Mouse (Mus musculus) frontal cortex, postnatal 14 days (tissue): ENCODE results near the gene Ly6g5b.
"Not testable (repeated sequence)": the region's sequence is repeated elsewhere in the genome, so short reads cannot be mapped to it uniquely, and the experiment has no call there.

Experiments
- DNase-seq, 2 experiments: peaks; one replicate each; pipeline ENCODE4 v3.0.0; 2022; ENCODE audit warnings: low spot score in 2 of 2

Ly6g5b gene

DNA sequence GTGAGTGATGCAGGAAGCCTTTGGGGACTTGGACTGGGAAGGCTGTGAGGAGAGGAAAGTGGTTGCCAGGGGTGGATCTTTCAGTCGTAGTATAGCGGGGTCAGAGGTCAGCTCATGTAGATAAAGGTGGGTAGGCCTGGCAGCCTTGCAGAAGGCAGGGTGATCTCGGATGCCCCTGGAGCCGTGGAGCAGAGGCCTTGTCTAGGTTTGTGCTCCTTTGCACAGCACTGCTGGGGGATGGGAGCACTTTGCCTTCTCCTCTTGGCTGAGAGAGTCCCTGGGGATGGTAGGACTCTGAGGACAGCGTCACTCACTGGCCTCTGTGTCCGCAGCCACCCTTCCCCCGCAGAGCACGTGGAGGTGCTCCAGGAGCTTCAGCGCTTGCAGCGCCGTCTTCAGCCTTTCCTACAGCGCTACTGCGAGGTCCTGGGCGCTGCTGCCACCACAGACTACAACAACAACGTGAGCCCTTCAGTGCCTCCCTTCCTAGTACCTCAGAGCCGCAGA lies 25.3 kb upstream of the Ly6g5b start:
- no peak for DNase-seq

DNA sequence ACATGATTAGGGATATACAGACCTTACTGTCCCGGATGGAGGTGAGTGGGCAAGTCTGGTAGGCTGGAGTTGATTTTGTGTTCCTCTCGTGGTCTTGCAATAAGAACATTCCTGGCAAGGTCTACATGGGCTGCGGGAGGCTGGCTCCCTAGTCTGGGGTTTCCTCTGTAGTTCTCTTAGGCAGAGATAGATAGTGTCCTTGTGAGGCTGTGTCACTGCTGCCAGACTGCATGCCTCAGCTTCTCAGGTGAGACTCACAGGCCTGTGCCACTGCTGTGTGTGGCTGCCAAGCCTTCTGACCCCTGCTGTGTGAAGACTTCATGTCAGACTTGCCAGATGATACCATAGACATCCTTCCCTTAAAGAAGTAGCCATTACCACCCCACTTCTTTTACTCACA lies 24.0 kb upstream of the Ly6g5b start:
- no peak for DNase-seq

DNA sequence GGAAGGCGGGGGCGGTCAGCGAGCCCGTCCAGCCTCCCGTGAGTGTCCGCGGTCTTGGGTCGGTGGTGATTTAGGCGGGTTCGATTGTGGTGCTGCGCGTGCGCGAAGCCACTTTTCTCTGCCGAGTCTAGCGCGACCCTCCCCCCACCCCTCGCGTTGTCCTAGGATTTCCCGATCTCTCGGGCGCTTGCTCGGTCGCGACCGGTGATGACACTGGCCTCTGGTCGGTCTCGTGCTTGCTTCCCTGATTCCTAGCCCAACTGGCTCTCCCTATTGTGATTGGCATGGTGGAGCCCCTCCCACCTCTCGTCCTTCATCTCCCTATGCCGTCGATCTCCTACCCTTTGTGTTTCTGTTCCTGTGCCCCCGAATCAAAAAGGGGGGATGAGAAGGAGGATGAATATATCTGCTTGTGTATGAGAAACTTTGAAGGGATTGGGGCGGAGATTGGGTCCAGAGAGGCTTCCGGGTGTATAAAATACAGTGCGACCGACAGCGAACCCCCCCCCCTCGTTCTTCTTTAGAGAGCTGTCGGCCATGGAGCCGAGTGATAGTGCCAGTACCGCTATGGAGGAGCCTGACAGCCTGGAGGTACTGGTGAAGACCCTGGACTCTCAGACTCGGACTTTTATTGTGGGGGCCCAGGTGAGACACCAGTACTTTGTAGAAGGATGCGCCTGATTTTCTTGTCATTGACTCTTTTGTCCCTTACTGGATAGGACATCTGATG lies 20.5 kb upstream of the Ly6g5b start:
- no peak for DNase-seq

DNA sequence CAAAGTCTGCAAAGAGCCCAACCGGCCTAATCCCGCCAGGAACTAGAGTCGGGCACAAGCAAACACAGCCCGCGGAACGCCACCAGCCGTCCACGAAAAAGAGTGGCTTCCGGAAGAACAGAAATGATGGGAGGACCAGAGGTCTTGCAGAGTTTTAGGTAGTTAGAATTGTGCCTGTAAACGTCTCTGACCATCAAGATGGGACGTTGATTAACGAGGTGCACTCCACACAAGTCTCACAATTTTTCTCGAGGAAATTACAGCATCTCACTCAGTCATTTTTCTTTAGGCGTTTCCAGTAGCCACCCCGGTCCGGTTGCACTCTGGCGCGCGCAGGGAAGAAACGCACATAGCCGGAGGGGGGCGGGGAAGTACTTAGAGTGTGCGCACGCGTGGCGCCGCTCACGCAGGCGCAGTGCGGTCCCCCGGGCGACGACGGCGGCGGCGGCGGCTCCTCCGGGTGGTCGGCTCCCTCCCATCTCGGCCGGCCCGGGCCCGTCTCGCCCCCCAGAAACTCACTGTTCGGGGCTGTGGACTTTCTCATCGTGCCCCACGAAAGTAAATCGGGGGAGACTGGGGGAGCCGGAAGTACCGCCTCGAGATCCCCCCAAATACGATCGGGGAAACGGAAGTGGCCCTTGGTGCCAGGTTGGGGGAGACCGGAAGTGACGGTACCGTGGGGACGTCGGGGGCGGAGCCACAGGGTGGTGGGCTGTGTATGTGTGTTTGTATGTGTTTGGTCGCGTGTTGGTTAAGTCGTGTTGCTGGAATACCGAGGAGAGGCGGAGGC lies 19.8 kb upstream of the Ly6g5b start, which contains the start of gene Bag6:
Gene Bag6, plus strand, starts transcription at position 378 of the 790 bp plus-strand sequence.
- DNase-seq: peak; percentile 90 to 92

DNA sequence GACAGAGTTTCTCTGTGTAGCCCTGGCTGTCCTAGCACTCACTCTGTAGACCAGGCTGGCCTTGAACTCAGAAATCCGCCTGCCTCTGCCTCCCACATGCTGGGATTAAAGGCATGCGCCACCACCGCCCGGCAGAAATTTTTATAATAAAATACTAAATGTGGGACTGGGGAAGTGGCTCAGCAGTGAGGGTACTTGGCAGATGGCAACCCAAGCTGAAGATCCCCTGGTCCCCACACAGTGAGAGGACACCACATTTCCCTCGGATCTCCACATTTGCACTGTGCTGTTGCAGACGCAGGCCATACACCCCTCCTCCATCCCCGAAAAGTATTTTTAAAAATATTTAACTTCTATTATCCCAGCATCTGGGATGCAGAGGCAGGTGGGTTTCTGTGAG lies 18.3 kb upstream of the Ly6g5b start:
- no peak for DNase-seq

DNA sequence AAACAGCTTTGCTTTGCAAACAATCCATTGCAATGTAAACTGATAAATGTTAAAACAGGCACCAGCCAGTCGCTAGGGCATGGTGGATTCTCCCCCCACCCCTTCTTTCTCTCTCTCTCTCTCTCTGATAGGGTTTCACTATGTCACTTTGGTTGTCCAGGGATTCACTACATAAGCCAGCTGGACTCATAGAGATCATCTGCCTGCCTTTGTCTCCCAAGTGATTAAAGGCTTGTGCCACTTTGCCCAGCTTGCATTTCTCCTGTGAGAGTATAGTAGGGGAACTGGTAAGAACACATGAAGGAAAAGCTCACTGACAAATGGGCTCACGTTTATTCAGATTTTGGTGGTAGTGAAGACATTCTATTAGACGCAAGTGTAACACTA lies 16.9 kb upstream of the Ly6g5b start:
- DNase-seq: no peak

DNA sequence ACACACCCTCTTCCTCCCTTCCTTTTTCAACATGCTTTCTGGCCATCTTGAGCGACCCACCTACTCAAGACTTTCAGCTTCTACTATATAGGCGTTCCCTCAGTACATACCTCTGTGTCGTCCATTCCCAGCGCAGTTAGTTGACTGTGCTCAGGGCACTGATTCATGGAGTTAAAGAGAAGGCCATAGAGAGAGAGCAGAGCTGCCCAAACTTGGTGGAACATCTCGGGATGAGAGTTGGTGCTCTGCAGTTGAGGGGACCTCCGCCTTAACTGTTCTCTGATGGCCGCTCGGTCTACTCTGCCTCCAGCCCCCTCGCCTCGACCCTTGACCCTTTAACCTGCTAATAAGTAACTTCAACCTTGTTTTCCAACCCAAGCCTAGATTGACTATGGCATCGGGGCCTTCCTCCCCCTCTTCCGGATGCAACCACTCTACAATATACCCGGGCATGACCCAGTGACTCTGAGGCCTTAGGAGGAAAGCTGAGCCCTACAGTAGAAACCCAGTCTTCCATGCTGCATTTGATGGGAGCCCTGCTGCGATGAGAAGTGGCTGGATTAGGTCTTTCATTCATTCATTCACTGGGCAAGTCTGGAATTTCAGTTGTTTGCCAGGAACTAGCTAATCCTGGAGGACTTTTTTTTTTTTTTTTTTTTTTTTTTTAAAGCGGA lies 16.4 kb upstream of the Ly6g5b start, which contains the start of gene Apom:
Gene Apom, minus strand, starts transcription at position 551 of the 674 bp plus-strand sequence.
- DNase-seq: no peak

DNA sequence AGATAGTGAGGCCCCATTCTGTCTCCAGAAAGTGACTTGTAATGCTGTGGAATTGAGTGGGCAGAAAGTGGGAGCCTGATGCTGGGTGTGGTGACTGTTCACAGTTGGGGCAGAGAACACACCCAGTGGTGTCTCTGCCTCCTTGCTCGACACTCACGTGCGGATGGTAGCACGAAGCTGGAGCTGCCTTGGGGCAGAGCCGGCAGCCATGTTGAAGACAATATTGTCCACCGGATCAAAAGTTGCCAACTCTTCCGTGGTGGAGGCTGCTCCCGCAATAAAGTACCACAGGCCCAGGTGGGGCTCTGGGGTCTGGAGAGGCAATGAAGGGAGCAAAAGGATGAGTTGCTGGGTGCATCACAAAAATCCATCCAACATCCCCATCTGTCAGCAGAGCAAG lies 15.8 kb upstream of the Ly6g5b start:
- no peak for DNase-seq

DNA sequence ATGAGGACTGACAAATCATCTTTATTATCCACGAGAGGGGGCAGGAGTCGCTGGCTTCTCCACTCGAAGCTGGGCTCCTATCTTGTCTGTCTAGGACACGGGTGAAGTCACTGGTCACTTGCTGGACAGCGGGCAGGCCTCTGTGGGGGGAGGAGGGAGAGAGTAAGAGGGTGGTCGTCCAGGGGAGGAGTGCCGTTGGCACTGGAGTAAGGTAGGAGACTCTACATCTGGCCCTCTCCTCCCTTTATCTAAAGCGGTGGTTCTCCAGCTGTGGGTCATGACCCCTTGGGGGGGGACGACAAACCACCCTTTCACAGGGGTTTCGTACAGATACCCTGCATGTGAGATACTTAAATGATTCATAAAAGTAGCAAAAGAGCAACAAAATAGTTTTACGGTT lies 13.8 kb upstream of the Ly6g5b start:
- DNase-seq: no peak

DNA sequence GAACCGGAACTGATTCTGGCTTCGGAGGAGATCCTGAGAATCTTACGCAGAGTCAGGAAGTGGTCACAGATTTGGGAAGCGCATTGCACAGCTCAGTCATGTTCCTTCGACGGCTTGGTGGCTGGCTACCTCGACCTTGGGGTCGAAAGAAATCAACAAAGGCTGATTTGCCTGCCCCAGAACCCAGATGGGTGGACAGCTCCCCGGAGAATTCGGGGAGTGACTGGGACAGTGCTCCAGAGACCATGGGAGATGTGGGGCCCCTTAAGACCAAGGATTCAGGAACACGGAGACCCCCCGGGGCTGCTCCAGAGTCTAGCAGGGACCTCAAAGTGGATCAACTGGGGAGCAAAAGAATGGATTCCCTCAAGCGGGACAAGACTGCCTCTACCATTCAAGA lies 11.8 kb upstream of the Ly6g5b start:
- DNase-seq: no peak

DNA sequence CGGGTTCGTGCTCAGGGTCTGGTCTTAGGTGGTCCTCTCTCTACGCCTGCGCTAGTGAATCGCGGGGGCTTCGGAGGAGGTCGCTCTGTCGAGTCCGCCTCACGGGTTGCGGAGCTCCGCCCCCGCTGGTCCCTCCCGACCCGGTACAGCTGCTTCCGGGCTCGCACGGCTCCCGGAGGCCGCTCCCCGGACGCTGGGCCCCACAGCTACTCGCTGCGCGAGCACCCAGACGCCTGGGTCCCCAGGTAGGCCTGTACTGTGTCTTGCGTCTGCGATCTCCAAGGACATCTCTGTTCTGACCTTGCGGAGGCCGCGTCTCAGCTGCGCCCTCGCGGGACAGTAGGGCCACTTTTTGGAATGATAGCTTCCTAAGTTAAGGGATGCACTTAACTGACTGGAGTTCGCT lies 11.0 kb upstream of the Ly6g5b start, which contains the start of gene D17H6S53E:
Gene D17H6S53E, plus strand, starts transcription at position 168 of the 406 bp plus-strand sequence.
- DNase-seq: peak; percentile 32 to 66

DNA sequence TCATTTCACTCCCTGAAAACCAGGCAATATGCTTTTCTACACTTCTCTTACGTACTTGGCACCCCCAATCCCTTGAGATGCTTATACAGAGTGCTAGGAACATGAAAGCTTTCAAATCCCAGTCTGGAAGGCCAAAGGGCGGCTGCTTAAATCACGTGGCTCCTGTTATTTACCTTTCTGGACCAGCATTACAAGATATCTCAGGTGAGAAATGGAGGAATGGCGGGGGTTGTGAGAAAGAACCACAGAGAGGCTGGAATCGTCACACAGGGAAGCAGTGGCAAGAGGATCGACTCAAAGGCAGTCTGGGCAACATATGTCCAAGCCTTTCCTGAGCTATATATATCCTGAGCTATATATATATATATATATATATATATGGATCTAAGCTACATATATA lies 10.3 kb upstream of the Ly6g5b start:
- no peak for DNase-seq

DNA sequence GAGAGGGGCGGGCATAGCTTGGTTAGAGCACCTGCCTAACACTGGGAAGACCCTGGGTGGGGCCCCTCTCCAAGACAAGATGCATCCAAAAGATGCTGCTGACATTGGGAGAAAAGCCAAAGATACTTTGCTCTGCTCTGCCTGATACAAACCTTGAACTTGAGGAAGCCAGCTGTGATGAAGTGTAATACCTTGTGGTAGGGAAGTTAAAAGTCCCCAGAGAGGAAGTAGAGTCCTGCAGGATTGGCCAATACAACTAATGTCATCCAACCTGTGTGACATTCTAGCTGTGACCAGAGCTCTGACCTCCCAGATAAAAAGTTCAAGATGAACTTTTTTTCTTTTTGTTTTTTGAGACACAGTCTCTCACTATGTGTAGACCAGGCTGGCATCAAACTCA lies 9.9 kb upstream of the Ly6g5b start:
- no peak for DNase-seq

DNA sequence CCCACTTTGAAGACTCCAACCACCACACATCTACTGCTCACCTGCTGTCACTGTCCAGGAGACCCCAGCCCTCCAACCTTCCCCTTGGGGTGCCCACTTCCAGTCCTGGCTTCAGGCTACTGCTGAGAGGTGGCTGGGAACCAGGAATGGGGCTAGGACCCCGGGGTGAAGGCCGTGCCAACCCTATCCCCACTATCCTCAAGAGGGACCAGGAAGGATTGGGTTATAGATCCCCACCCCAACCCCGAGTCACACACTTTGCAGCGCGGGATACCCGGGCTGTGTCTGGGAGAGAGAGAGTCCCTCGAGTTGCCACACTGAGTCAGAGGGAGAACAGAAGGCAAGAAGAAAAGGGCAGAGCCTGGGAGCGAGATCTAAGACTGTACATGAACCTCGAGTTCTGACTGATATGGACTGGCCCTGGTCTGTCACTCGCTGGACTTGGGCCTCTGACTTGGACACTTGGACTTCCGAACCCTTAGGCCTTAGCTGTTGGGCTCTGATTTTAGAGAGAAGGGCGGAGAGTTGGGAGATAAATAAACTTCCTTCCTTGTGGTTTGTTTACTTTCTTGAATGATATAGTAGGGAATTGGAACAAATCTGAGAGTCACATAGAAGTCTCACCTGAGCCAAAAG lies 9.2 kb upstream of the Ly6g5b start:
- DNase-seq: not testable (repeated sequence)

DNA sequence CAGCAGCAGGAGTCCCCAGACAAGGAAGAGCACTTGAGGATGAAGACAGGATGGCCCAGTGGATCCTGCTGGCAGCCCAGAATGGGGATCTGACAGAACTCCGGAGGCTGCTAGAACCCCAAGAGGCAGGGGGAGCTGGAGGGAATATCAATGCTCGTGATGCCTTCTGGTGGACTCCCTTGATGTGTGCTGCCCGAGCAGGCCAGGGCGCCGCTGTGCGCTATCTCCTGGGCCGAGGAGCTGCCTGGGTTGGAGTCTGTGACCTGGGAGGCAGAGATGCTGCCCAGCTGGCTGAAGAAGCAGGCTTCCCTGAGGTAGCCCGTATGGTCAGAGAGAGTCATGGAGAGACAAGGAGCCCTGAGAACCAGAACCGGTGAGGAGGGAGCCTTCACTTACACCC lies 8.1 kb upstream of the Ly6g5b start:
- DNase-seq: not testable (repeated sequence)

DNA sequence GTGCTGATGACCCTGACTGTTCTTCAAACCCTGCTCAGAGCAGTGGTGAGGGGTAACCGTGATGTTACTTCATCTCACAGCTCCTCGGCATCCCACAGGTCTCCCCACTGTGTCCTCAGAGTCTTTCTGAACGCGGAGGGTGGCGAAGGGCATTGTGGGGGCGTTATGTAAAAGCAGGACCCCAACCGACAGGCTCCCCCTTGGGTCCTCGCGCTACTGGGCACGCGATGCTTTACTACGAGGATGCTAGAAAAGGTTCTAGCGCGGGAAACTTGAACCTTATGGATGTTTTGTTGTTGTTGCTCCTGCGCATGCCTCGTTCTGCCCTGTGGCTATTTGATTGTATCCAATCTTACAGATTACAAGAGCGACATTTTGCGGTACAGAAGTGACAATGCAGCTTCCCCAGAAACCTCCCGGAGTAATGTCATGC lies 6.7 kb upstream of the Ly6g5b start, which contains the start of gene Csnk2b:
Gene Csnk2b, minus strand, starts transcription at position 183 of the 433 bp plus-strand sequence.
- DNase-seq: peak; percentile 58 to 70

DNA sequence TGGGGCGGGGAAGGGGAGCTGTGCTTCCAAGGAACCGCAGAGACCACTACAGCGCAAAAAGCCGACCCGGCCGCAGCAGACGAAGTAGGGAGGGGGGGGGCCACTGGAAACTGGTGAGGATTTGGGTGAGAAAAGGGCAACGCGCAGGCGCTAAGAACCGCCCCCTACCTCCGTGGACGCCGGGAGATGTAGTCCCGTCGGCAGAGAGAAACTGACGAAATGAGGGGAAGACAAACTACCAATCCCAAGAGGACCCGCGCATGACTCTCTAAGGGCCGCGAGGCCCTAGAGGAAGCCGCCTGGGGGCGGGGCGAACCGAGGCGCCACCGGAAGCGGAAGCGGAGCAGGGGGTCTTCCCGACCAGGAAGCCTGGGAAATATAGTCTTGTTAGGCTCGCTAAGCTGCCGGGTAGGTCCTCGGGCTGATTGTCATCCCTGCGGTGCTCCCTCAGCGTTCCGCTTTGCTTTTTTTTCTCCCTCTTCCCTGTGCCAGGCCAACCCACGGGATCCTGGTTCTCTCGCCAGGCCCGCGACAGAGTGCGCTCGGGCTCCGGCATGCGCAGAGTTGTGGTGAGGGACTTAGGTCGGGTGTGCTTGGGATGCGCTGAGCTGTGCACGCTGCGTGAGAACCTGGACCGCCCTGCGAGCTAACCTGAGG lies 6.0 kb upstream of the Ly6g5b start, which contains the start of gene Gpank1:
Gene Gpank1, plus strand, starts transcription at position 313 of the 657 bp plus-strand sequence.
- peak; percentile 96 to 98 for DNase-seq

DNA sequence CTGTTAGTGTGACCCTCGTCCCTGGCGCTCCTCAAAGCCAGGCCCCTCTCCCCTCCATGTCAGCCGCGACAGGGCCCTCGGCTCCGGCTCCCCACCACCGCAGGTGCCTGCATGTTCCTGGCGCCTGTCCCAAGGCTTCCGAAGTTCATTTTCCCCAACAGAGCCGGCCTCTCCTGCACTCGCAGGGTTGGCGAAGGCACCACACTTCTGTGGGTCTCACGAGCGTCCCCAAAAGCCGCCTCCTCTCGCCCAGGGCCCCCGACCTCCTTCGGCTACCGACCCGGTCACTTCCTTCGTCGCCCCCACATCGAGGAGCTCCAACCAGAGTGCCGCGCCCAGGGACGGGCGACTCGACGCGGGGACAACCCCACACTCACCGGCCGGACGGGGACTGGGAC lies 5.5 kb upstream of the Ly6g5b start:
- DNase-seq: peak in 1 of 2 experiments; percentile 33

DNA sequence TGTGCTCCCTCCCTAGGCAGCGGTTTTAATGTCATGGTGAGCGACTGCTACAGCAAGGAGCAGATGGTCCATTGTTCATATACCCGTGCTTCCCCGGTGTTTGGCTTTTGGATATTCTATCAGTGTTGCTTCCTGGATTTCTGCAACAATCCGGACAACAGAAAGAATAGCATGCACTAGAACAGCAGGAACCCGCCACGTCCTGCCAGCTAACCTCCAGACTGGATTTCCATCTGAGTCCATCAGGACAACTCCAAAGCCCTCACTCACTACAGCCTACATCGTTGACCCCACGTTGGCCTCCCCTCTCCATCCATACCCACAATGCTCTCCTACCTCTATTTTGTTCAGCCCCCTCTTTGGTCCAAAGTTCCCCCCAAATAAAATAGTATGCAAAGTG lies 3.5 kb downstream of the Ly6g5b start:
- DNase-seq: no peak

DNA sequence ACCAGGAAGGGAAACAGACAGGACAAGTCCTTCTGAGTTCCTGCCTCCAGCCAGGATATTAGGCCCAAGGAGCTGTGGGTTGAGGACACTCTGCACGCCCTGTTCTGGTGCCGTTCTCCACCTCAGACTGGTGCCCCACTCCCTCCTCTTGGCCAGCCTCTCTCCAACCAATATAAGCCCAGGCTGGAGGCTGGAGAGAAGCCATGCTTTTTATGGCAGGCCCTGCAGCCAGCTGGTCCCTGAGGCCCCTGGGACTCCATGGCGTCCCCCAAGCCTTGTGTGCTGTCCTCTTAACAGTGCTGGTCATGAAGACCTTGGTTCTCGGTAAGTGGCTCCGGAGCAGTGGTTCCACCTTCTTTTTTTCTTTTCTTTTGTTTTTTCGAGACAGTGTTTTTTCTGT lies 7.1 kb downstream of the Ly6g5b start, which contains the start of gene Ly6g5c:
Gene Ly6g5c, plus strand, starts transcription at position 183 of the 400 bp plus-strand sequence.
- no peak for DNase-seq

DNA sequence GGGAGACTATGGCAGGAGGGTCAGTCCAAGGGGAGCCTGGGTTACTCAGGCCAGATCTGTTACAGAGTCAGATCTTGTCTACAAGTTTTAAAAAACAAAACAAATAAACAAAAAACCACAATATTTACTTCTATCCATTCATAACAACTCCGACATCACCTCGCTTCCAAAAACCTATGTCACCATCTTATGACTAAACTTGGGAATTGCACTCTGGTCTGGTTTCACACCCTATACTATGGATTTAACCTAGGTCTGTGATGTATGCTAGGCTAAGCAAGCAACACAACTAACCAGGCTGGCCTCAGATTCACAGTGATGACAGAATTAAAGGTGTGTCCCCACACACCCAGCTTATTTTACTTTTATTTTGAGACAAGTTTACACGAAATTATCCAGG lies 8.7 kb downstream of the Ly6g5b start:
- DNase-seq: no peak
